Mouse (Mus musculus) skeletal muscle tissue, adult 2 months (tissue): ENCODE measurements around the gene Rcan1.
"Not testable (repeated sequence)": the region's sequence is repeated elsewhere in the genome, so short reads cannot be mapped to it uniquely, and the experiment has no call there.

Source experiments
- DNase-seq: peaks from one replicate; pipeline ENCODE4 v3.0.0-alpha.2; 2012; ENCODE audit warnings: low read depth, low spot score

The Rcan1 gene

DNA sequence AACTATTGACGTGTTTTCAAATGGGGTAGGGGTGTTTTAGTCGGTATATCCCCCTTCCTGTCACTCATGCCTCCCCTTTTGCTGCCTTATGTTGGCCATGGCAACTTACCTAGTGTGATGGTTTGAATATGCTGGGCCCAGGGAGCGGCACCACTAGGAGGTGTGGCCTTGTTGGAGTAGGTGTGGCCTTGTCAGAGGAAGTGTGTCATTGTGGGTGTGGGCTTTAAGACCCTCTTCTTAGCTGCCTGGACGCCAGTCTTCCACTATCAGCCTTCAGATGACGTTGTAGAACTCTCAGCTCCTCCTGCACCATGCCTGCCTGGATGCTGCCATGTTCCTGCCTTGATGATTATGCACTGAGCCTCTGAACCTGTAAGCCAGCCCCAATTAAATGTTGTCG lies at the start of gene Rcan1:
Gene Rcan1, minus strand, starts transcription at position 162 of the 400 bp plus-strand sequence.
- DNase-seq, result no peak

GRCm38 (mm10) chr16:92519820-92520492 lies 49.3 kb upstream of the Rcan1 start:
- DNase-seq, result no peak

- DNase-seq, result no peak
Measured at GRCm38 (mm10) chr16:92518718-92519117, 48.1 kb upstream of the Rcan1 start.

GRCm38 (mm10) chr16:92516139-92516538 lies 45.5 kb upstream of the Rcan1 start:
- no peak for DNase-seq

- DNase-seq, result not testable (repeated sequence)
Measured at GRCm38 (mm10) chr16:92514896-92515295, 44.2 kb upstream of the Rcan1 start.

GRCm38 (mm10) chr16:92511773-92512391 lies 41.2 kb upstream of the Rcan1 start:
- no peak for DNase-seq

DNA sequence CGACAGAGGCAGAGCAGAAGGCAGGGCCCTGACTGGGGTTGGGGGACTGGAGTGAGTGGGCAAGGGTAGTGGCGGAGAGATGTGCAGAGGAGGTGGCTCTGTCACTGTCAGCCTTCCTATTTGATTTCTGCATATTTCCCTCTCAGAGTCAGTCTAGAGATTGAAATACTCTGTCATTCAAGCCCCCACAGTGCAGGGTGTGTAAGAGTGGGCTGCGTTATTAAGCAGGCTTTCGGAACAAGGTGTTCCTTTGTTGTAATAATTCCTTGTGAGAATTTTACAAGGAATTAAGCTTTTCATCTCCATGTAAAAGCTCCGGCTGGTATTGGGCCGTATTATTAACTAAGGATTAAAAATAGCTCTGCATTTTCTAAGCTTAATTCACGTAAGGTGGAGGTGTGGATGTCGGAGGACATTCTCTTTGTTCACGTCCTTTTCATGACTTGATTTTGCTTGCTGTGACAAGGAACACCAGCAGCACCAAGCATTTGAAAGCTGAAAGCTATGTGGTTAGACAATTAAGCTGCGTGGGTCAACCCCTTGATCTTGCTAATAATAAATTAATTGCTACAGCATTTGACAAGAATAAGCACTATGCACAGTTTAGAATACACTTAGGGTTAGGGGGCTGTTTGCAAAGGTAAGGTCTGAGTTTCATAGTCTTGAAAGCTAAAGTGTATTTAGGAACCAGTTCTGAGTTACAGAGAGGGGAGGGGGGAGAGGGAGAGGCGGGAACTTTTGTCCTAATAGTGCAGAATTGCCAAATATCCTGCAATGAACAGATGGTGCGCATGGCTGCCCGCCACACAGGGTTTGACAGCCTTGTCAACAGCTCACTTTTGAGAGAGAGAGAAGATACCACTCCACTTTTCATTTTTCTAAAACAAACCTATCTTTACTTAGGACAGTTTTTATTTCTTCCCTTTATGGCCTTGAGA lies 40.4 kb upstream of the Rcan1 start:
- no peak for DNase-seq

DNA sequence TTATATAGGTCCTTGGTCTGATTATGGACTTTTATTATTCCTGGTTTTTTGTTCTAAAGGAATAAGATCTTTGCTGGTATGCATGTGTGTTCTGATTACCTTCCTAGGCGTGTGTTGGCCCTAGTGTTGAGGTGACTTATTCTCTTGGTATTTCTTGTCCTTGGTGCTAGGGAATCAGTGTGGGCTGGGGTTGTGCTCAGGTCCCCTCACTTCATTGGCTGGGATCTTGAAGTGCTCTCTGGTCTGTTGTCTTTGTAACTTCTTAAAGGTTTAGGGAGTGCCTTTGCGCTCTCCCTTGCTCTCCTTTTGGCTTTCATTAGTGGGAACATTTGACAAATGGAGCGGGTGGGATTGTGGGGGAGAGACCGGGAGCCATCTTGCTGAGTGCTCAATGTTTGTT lies 36.9 kb upstream of the Rcan1 start:
- no peak for DNase-seq

DNA sequence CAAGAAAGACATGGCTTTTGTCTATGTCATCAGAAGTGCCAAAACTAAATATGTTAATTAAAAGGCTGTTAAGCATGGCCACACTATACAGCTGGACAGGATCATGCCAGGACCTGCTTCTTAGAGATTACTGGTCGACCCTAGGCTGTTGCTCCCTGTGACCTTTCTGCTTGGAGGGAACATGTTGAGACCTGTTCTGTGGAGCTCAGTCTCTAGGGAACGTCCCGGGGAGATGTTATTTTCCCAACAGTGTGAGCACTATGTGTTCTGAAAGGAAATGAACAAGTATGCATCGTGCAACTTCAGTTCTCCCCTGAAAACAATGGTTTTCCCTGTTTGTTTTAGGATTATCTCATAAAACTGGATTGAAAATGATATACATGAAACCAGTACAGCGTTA lies 32.4 kb upstream of the Rcan1 start:
- no peak for DNase-seq

- DNase-seq, result no peak
Measured at GRCm38 (mm10) chr16:92500534-92500933, 29.9 kb upstream of the Rcan1 start.

GRCm38 (mm10) chr16:92499324-92499723 lies 28.7 kb upstream of the Rcan1 start:
- no peak for DNase-seq

GRCm38 (mm10) chr16:92498589-92498981 lies 27.9 kb upstream of the Rcan1 start:
- no peak for DNase-seq

DNA sequence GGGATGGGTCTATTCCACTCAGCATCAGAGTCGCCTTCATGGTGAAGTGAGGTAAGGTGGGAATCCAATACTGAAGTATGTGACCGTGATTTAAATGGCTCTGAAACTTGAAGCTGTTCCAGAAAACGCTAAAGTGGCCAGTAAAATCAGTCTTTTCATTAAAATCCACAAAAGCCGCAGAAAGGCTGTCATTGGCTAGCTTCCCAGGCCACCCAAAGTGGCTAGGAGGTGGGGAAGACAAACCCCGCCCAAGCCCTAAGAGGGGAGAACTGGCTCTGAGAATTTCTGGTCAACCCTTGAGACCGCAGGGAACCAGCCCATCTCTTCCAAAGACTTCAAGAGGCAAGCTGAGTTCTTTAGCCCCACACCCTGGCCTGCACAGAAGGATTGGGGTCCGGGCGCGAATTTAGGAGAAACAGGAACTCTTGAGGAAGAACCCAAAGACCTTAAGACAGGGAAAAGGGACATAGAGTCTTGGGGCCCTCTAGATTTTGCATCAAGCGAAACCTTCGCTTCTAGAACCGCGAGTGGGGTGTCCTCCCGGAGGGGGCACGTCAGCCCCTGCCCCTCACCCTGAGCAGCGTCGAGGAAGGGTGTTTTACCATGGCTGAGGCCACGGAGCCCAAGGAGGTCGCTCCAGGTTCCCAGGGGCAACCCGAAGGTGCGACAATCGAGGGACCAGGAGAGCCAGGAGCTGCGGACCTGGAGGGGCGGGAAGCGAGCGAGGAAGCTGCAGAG lies 27.4 kb upstream of the Rcan1 start:
- DNase-seq, result no peak

- no peak for DNase-seq
Measured at GRCm38 (mm10) chr16:92489356-92489755, 18.7 kb upstream of the Rcan1 start.

DNA sequence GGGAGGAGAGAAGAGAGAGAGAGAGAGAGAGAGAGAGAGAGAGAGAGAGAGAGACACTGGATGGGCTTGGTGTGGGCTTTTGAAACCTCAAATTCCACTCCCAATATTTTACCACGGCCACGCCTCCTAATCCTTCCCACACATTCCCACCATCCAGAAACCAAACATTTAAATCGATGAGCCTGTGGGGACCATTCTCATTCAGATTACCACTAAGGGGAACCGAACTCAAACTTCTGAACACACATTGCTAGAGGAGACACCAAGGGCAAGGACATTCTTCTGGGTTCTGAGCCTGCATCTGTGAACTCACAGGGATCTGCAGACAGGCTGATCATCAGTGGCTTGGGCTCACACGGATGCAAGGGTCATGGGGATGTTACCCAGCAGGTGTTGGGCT lies 17.8 kb upstream of the Rcan1 start:
- DNase-seq, result no peak

DNA sequence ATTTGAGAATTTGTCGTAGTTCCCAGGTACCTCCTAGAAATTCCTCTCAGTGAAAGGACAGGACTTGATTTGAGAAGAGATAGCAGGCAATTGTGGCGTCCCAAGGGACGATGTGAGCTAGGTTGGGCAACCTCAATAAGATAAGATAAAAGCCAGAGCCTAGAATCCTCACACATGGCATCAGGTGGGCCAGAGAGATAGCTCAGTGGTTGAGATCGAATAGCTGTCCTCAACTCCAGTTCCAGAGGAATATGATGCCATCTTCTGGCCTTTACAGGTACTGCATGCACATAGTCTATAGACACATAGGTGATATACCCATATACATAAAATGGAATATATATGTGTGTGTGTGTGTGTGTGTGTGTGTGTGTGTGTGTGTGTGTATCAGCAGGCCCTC lies 16.8 kb upstream of the Rcan1 start:
- DNase-seq, result no peak

DNA sequence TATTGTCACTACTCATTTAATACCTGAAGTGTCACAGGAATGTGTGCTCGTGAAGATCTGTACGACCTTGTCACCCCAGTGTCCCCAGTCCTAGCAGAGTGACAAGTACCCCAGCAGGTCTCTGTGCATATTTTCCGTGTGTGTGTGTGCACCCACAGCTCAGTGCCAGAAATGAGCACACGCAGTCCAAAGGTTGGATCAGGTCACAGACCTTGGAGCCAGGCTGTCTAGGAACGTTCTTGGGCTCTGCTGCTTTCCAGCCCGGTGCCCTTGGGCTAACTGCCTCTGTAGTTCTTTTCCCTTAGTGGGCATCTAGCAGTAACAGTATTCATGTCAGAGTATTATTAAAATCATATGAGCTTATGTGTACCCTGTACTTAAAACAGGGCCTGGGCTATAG lies 16.4 kb upstream of the Rcan1 start:
- DNase-seq, result no peak

- DNase-seq, result no peak
Measured at GRCm38 (mm10) chr16:92485436-92485835, 14.8 kb upstream of the Rcan1 start, which contains the start of gene Clic6. TSS of gene Clic6 (plus strand) at chr16:92485736.

GRCm38 (mm10) chr16:92478561-92479150 lies 8.0 kb upstream of the Rcan1 start:
- no peak for DNase-seq

GRCm38 (mm10) chr16:92475093-92475860 lies 4.6 kb upstream of the Rcan1 start:
- DNase-seq, result no peak

DNA sequence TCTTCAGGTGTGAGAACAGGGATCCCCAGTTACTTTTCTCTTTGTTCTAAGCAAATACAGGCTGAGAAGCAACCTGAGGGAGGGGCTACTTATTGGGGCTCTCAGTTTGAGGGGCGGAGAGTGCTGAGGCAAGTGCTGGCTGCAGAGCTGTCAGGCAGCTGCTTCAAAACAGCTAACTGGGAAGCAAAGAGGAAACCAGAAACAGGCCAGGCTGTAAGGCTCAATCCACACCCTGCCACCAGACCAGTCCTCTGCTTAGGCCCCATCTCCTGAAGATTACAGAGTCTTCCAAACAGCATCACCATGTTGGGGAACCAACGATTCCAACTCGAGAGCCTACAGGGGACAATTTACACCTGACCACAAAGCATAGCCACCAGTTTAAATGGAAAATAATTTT lies 2.2 kb upstream of the Rcan1 start:
- no peak for DNase-seq
